Mouse (Mus musculus) embryonic fibroblast, embryonic 13.5 days (primary cell): Measurements from ENCODE around the gene Slc26a11. TPM values are rescaled to one million over a fixed set of nuclear protein-coding genes. Genes with fewer than 3 reads are reported as not detected.
"Not testable (repeated sequence)": the region's sequence is repeated elsewhere in the genome, so short reads cannot be mapped to it uniquely, and the experiment has no call there.

ENCODE experiments used
- H3K27ac ChIP-seq: 2 replicates; pipeline ENCODE4 v1.5.1; 2012; ENCODE audit warnings: low read length, control low read depth, inconsistent platforms; ENCODE audit not compliant: insufficient read depth
- H3K4me1 ChIP-seq: 2 replicates; pipeline ENCODE4 v1.6.1; 2011; ENCODE audit warnings: low read length; ENCODE audit not compliant: control insufficient read depth, insufficient read depth
- H3K4me3 ChIP-seq: 2 replicates; pipeline ENCODE4 v1.5.1; 2011; ENCODE audit warnings: mild to moderate bottlenecking, control low read depth, low read length; ENCODE audit not compliant: insufficient read depth
- CTCF ChIP-seq: IDR thresholded peaks from 2 replicates; pipeline ENCODE4 v1.5.1; 2011; ENCODE audit warnings: mild to moderate bottlenecking, control low read depth, low read length, moderate library complexity, borderline replicate concordance; ENCODE audit not compliant: insufficient read depth
- POLR2A ChIP-seq: IDR thresholded peaks from 2 replicates; pipeline ENCODE4 v1.6.1; 2011; ENCODE audit warnings: low read depth, mild to moderate bottlenecking, control low read depth, low read length, moderate library complexity
- polyA plus RNA-seq: library from polyadenylated mRNA; stranded (reverse); fragments of >200 nt; gene quantifications from 2 replicates; pipeline ENCODE4 v1.2.4, GENCODE M21; 2011; ENCODE audit warnings: low read depth; ENCODE audit not compliant: missing spikeins, insufficient read length

Slc26a11 gene
- polyA plus RNA-seq, 1 experiment, result 10.8 TPM

DNA sequence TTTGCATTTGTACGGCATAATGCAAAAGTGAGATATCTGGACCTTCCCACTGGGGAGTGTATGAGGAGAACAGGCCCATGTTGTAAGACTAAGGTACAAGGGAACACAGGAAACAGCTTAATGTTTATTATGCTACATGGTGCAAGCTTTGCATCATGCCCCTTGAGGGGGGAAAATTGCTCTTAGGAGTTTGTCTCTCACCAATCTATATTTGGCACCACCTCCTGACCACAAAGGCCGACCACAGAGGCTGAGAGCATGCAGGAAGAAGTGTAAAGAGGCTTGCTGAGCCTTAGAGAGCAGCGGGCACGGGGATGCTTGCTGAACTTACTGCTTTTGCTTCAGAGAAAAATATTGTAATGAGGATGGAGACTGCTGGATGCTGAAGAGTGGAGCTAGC lies 29.5 kb downstream of the Slc26a11 start:
- TF ChIP-seq POLR2A, result no peak
- no peak for TF ChIP-seq CTCF
- Histone ChIP-seq H3K4me1 (0 out of 2 replicates have a peak, but pooled peaks cover 3% of the 10 kb centered on the region), H3K4me3 (no peak overlapping the region), H3K27ac (no peak overlapping the region)

DNA sequence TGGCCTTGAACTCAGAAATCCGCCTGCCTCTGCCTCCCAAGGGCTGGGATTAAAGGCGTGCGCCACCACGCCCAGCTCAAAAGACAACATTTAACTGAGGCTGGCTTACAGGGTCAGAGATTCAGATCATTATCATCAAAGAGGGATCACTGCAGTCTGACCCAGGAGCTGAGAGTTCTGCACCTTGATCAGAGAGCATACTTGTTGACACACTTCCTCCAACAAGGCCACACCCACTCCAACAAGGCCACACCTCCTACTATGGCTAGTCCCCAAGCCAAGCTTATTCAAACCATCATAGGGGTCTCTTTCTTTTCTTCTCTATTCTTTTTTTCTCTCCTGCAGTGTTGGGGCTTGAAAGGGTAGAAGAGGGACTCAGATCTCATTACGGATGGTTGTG lies 30.9 kb downstream of the Slc26a11 start:
- Histone ChIP-seq H3K4me3 (no peak overlapping the region), H3K27ac (no peak overlapping the region), H3K4me1 (peaks cover 3% of the 10 kb centered on the region; the same call in 1 of the 2 replicates)
- TF ChIP-seq CTCF (no peak), POLR2A (no peak)

DNA sequence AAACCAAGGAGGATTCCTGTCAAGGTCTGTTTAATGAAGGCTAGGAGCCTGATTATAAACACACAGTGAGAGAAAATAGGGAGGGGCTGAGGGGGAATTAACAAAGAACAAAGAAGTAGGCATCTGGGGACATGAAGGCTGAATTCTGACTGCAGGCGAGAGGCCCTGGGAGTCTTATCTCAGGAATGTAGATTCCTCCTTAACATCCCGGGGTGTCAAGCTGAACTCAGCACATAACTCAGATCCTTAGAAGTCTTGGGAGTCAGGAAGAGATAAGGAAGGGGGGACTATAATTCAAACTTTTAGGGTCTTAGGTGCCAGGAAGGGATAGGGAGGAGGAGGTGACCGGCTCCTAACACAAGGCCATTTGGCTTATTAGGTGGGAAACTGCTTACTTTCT lies 31.9 kb downstream of the Slc26a11 start:
- not testable (repeated sequence) for H3K4me1 ChIP-seq, H3K4me3 ChIP-seq, H3K27ac ChIP-seq

DNA sequence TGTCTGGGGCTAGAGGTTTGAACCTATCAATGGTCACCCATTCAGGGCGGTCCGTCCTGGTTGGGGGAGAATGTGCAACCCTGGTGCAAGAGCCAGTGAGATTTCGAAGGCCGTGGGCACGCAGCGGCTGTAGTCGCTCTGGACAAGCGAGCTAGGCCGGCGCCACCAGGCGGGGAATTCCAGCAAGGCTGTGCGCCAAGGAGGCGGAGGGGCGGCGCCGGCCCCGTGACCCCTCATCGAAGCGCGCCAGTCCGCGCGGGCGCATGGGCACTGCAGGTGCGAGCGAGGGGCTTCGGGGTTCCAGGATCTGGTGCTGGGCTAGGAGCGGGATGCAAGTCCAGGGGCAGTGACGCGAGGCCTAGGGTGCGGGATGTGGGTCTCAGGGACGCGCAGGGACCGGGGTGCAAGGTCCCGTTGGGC lies 34.5 kb downstream of the Slc26a11 start:
- H3K4me1 ChIP-seq, result peaks cover 5% of the 10 kb centered on the region; the same call in 1 of the 2 replicates
- H3K27ac ChIP-seq, result peak overlapping the region; percentile 82
- H3K4me3 ChIP-seq, result peak overlapping the region; percentile 54
- TF ChIP-seq POLR2A, result peak; percentile 42; the same call in 1 of the 2 replicates
- 0 out of 2 replicates have a peak, but pooled peaks have one; percentile 6 for TF ChIP-seq CTCF

DNA sequence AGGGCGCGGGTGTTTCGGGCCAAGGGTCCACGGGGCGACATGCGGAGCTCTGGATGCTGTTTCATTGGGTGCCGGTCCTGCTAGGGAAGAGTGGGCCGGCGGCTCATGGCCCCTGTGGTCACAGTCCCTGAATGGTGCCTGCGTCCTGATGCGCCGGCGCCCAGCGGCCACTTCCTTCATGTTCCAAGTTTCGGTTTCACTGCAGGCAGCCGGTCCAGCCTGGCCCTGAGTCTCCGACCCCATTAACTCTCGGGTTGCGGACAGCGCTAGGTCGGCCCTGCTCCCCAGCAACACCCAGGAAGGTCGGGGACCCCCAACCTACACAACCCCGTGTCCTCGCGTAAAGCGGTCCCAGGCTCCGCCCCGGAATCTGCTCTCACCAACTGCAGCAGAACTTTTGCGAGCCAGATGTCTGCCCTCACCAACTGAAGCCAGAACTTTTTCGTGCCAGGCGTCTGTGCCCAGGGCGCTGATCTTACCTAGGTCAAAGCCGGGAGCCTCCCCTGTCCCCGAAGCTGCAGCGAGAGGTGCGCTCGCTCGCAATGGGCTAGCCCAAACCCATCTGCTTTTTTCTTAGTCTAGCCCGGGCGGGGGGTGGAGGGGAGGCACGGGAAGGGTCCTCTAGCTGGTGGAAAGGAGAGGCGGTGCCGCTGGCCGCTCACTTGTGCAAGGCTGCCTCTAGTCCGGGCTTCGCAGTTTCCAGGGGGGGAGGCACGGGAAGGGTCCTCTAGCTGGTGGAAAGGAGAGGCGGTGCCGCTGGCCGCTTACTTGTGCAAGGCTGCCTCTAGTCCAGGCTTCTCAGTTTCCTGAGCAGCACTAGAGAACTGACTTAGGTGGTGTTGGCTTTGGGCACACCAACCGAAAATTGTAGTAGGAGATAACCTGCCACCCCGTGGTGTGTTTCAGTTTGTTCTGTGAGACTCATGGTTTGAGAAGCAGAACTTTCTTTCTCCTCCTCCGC lies 35.2 kb downstream of the Slc26a11 start:
- peak overlapping the region; percentile 54 for H3K4me3 ChIP-seq
- no peak for TF ChIP-seq CTCF
- TF ChIP-seq POLR2A, result peak; percentile 62
- peaks cover 3% of the 10 kb centered on the region; the same call in 1 of the 2 replicates for H3K4me1 ChIP-seq
- peak overlapping the region; percentile 82 for H3K27ac ChIP-seq

DNA sequence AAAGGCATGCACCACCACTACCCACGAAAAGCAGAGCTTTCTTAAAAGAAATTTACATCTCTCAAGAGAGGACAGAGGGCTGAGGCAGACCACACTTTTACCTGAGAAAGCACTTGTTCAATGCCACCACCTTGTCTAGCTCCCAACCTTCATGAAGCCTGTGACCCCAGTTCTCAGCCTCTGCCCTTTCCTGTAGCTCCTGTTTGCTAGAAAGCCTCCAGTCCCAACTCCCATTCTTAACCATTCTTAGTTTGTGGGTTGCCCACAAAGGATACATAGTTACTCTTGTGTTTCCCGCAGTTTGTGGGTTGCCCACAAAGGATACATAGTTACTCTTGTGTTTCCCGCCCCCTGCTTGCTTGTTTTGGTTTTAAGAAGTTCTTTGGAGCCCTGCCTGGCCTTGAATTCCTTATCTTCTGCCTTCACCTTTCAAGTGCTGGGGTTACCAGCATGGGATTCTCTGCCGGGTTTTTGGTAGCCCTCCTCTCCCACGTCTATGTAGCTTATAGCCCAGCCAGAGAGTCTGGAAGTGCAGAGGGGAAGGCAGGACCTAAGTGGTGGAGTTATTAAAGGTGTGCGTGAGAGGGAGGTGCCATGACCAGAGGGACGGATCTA lies 36.1 kb downstream of the Slc26a11 start:
- Histone ChIP-seq H3K27ac (no peak overlapping the region), H3K4me3 (peak overlapping the region; percentile 54), H3K4me1 (peaks cover 6% of the 10 kb centered on the region)
- TF ChIP-seq CTCF (no peak), POLR2A (no peak)

DNA sequence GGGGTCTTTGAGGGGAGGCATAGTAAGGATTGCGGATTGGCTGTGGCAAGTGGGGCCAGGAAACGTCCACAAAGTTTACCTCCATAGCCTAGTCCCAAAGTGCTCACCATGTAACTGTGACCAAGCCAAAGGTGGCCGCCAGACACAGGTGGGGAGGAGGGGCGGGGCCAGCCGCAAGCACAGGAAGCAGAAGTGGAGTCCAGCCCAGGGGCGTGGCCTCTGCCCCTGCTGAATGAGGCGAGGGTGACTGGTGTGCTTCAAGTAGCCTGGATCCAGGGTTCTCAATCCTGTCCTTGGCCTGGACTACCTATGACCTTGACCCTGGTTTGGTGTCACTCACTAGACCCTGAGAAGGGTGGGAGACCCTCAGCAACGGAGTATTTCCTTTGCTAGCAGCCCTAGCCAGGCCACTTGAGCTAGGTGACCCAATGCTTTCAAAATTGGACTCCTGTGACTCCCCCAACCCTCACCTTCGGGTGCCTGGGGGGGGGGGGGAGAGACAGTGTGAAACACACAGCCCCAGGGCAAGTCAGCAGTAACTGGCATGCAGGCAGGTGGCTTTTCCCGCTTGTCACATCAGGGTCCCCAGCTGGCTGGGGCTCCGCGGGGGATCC lies 36.8 kb downstream of the Slc26a11 start:
- H3K4me1 ChIP-seq, result peaks cover 6% of the 10 kb centered on the region
- H3K27ac ChIP-seq, result no peak overlapping the region
- TF ChIP-seq POLR2A, result peak; percentile 56; the same call in 1 of the 2 replicates
- no peak for TF ChIP-seq CTCF
- H3K4me3 ChIP-seq, result no peak overlapping the region

DNA sequence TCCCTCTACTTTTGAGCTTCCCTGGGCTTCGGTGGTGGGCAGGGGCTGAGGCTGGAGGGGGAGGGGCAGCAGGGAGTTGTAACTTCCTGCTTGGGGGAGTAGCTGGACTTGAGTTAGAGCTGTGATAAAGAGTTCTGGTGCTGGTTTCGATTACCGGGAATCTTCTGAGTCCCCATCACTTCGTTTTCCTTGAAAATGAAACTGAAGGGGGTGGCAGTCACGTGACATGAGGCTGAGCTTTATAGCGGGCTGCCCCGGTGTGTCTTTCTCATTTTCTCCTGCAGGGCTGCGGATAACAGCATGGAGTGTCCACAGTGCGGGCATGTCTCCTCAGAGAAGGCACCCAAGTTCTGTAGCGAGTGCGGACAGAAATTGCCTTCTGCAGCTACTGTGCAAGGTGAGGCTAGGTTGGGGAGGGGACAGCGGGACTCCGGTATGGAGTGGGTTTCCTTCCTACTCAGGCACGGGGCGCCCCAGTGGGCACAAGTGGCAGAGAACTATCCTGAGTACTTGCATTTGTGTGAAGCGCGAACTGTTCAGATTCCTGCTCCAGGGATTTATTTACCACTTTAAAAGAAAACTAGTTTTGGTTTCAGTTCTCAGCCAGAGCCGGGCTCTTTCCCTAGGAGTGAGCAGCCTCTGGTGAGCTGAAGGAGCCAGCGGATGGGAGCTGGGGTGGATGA lies 37.6 kb downstream of the Slc26a11 start, which contains the start of gene Rnf213:
Gene Rnf213, plus strand, starts transcription at position 301 of the 683 bp plus-strand sequence.
- Histone ChIP-seq H3K27ac (peak within 1 kb of the TSS; percentile 79), H3K4me1 (peaks cover 6% of the 10 kb centered on the region), H3K4me3 (peak within 1 kb of the TSS; percentile 83)
- peak; percentile 97 for TF ChIP-seq POLR2A
- TF ChIP-seq CTCF, result no peak

DNA sequence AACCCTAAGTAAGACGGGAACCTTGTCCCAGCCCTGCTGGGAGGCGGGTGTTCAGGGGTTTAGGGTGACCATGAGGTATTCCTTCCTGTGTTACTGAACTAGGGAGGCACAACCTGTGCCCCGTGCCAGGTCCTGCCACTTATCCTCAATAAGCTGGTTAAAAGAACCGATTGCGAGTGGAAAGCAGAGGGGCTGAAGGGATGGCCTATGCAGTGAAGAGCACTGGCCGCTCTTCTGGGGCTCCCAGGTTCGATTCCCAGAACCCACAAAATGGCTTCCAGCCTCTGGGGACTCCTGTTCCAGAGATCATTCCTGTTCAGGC lies 38.1 kb downstream of the Slc26a11 start:
- H3K4me1 ChIP-seq, result peaks cover 6% of the 10 kb centered on the region
- H3K4me3 ChIP-seq, result peak overlapping the region; percentile 83
- 0 out of 2 replicates have a peak, but pooled peaks have one; percentile 17 for TF ChIP-seq POLR2A
- TF ChIP-seq CTCF, result no peak
- peak overlapping the region; percentile 79 for H3K27ac ChIP-seq
